Mouse (Mus musculus) lung, postnatal 4 days (tissue): ENCODE measurements around the gene Mitd1.

Source experiments
- DNase-seq, 2 experiments: peaks; one replicate each; pipeline ENCODE4 v3.0.0; 2021

Gene Mitd1

DNA sequence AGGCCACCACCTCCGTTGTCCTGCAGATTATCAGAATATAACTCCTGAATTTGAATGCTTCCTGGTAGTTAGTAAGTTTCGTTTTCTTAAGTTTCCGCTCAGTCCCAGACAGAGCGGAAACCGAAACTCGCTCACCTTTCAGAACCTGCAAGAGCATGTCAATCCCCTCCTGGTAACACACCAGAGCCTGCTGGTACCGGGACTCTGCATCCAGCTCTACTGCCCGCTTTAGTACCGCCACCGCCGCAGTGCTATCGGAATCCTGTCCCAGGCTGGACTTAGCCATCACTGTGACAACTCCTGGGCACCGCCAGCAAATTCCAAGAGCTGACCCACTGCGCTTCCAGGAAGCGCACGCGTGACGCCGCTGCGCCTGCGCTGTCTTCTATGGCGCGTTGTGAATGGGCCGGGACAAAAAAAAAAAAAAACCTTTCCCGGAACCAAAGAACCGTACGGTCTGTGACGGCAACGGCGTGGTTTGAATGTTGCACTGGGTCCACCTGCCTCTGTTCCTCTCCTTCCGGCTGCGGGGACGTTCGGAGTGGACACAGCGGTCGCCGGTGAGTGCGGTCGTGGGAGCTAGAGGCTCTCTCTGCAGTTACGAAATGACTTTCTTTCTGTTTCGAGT lies at the start of gene Mitd1, which contains the start of gene Mrpl30:
TSS of gene Mitd1 (minus strand) at position 387 of the 628 bp plus-strand sequence.
TSS of gene Mrpl30 (plus strand) at position 453 of the 628 bp plus-strand sequence.
- DNase-seq, result peak; percentile 93

DNA sequence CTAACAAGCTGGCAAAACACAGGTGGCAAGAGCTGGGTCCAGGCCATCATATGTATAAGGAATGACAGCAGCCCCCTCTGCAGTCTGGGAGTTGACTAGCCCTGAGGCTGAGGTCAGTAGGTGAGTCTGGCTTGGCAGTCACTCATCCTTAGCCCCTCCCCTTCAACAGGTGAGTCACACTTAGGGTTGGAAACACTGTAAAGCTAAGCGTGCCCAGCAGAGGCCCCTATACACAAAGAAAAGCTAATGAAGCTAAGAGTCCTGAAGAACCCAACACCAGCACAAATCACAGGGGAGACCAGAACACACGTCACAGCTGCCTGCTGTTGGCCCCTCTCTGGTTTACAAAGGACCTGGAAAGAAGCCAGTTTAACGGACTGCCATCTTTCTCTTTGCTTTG lies 41.6 kb upstream of the Mitd1 start:
- peak; percentile 53 to 65 for DNase-seq

DNA sequence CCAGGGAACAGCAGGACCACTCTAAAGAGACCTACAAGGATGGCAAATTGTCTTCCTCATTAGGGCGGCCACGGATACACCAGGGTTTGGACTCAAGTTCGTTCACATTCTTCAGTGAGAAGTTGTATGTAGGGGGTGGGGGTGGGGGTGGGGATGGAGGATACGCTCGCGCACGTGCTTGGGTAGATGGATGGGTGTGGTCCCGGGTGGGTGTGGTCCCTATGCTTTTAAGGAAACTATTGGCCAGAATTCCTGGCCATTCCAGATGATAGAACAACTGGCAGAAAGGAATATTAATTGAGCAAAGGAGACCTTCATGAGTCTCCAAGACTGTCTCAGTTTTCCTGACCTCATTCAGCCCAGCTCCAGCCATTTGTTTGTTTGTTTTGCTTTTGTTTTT lies 35.8 kb upstream of the Mitd1 start:
- no peak for DNase-seq

DNA sequence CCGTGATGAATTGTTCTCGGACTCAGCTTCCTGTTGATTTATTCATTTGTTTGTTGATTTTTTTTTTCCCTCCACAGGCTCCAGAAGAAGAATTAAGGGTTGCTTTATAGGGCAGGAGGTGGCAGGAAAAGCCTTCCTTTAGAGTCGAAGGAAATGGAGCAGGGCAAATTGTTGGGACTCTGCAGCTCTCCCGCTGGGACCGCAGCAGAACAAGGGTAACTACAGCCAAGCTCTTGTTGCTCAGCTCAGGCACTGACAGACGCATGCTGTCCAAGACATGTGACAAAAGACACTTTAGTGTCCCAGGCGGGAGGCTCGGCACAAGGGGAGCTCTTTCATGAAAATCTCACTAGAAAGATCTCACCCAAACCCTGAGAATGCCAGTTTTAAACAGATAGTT lies 32.3 kb upstream of the Mitd1 start:
- DNase-seq, result no peak

DNA sequence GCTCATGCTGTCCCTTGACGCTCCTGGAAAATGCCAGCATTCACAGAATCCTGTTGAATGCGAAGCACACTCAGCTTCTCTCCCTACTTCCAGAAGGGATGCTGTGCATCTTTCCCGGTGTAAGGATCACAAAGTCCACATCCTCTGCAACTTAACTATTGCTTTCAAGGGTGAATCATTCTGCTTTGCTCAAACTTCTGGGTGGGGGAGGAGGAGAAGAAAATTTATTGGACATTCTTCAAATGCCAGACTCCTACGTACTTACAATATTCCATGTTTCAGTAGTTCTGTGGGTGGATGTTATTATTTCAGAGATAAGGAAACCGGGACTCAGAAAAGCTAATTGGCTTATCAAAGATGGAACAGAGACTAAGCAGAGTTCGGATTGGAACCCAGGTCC lies 27.9 kb upstream of the Mitd1 start:
- no peak for DNase-seq

DNA sequence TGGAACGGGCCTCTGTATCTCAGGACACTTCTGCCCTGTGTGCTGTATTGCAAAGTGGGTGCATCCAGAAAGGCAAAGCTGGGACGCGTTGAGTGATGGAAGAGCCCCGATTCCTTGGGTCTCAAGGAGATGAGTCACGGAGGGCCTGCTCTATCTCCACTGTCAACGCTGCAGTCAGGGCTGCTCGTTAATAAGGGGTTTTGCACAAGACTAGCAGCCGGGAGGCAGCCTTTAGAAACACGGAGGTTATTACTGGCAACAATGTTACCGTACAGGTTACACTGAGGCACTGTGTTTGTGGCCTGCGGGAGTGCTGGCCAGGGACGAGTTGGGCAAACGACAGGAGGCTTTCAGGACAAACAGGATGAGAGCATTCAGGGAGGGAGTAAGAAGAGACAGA lies 27.5 kb upstream of the Mitd1 start:
- DNase-seq, result no peak

DNA sequence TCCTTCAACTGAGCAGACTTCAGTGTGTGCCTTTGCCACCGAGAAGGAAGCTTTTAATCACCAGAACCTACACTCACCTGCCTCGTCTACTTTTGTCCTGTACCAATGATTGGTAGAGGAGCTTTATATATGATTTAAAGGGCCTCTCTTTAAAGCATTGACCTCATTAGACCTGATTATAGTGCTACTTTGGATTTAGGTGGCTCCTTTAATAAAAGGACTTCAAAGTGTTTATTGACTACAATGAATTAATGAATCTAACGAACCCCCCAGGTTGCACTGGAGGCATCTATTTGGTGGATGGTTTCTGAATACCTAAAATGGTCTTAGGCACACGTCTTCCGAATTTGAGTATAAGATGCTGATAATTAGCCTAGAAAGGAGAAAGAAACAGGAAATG lies 26.2 kb upstream of the Mitd1 start, which contains the start of gene Lyg2:
TSS of gene Lyg2 (minus strand) at position 101 of the 400 bp plus-strand sequence.
- no peak for DNase-seq

DNA sequence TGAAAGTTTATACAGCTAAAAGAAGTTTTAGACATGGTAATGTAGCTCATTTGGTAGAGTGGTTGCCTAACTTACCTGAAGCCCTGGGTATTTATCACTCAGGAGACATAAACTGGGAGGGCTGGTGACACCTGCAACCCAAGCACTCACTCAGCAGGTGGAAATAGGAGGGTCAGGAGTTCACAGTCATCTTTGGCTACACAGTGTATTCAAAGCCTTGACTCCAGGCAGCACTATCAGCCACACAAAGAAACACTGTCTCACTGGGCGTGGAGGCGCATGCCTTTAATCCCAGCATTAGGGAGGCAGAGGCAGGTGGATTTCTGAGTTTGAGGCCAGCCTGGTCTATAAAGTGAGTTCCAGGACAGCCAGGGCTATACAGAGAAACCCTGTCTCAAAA lies 22.5 kb upstream of the Mitd1 start:
- DNase-seq, result no peak

DNA sequence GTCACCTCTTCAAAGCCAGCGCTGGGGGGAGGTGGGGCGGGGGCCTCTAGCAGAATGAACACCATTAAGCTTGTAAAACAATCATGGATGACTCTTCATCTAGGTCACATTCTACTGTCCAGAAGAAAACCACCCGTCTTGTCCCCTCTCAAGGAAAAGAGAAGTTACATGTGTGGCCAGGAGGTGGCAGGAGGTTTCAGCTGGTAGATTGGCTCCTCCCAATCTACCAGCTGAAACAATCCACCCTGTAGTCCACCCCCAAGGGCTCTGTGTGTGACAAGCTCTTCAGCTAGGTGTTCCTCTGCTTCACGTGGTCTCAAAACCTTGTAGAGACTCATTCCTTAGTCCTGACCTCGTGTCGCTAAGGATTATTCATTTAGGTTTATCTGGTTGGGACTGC lies 13.0 kb upstream of the Mitd1 start:
- peak in 1 of 2 experiments; percentile 62 for DNase-seq

DNA sequence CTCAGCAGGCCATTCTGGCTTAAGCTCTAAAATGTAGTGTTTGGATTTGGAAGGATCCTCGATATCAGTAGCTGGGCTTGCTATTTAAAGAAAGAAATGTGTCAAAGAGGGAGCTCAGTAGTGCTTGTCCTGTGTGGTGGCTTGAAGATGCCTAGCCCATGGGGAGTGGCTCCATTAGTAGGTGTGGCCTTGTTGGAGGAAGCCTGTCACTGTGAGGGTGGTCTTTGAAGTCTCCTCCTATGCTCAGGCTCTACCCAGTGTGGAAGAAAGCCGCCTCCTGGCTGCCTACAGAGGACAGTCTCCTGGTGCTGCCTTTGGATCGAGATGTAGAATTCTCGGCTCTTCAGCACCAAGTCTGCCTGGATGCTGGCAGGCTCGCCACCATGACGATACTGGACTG lies 10.1 kb upstream of the Mitd1 start:
- DNase-seq, result no peak

DNA sequence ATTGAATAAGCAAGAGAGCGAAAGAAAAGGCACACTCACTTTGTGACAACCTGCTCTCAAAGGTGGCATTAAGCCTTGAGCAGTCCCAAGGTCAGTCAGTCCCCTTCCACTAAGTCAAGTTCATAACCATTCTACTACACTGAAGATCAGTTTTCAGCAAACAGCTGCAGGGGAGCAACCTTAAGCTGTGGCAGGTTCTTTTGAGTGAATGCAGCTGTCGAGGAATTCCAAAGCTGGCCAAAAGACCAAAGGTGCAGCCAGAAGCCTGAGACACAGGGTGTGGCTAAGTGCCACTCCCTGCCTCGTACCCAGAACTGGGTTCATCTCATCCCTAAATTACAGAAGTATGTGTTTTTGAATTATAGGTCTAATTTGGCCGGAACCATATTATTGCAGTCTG lies 9.6 kb upstream of the Mitd1 start:
- no peak for DNase-seq

DNA sequence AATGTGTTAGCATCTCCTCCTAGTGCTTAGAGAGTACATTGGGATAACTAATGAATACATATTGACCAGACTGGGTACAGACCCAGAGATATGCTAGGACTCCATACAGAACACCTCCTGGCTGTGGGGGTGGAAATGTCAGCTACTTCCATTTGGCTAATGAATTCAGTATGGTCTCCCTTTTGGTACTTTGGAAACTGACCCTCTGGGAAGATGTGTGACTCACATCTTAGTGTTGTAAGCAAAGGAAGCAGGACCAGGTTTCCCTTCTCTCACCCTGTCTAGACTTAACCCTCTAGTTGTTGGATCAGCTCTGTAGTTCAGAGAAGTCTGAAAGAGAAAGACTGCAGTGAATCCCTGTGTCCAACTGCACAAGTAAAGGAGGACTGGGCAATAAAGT lies 4.4 kb upstream of the Mitd1 start:
- DNase-seq, result no peak

DNA sequence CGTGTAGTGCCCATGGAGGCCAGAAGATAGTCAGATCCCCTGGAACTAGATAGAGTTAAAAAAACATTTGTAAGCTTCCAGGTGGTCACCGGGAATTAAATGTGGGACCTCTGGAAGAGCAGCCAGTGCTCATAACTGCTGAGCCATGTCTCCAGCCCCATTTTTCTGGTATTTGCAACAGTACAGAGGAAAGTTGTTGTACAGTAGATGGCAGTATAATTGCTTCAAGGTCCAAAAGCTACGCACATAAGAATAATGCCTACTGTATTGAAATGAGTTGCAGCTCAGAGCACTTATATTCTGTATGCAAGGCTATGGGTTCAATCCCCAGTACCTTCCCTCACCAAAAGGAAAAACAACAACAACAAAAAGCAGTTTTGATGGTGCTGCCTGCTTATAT lies 1.2 kb upstream of the Mitd1 start:
- DNase-seq, result no peak

DNA sequence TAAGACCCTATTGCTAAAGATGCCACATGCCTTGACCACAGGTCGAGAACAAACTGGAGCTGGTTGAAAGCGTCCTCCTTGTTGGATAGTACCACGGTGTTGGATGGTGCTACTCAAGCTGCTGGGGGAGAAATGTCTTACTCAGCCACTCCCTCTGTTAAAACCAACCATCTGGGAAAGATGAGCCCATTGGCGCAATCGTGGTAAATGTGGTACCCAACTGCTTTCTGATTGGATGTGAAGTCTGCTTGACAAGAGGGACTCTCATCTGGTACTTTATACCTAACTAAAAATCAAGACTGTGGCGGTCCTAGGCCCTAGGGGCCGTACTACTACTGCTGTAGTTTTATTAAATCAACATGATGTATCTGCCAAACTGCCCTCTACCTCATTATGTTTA lies 1.0 kb downstream of the Mitd1 start:
- no peak for DNase-seq

DNA sequence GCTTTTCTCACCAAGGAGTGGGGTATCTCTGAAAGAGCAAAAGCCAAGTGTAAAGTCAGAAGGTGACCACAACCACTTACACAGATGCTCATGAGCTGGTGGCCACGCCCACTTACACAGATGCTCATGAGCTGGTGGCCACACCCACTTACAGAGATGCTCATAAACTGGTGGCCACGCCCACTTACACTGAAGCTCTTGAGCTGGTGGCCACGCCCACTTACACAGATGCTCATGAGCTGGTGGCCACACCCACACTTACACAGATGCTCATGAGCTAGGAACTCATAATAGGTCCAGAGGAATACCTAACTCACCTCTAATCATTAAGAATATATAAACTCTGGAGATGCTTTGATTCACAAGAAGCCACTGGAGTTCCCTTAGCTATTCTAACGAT lies 5.8 kb downstream of the Mitd1 start:
- DNase-seq, result no peak

DNA sequence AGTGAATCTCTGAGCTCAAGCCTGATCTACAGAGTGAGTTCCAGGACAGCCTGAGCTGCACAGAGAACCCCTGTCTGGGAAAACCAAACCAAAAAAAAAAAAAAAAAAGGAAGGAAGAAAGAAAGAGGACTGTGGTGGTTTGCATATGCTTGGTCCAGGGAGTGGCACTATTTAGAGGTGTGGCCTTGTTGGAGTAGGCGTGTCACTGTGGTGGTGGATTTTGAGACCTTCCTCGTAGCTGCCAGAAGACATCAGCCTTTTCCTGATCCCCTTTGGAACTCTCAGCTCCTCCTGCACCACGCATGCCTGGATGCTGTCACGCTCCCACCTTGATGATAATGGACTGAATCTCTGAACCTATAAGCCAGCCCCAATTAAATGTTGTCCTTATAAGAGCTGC lies 6.8 kb downstream of the Mitd1 start:
- no peak for DNase-seq

DNA sequence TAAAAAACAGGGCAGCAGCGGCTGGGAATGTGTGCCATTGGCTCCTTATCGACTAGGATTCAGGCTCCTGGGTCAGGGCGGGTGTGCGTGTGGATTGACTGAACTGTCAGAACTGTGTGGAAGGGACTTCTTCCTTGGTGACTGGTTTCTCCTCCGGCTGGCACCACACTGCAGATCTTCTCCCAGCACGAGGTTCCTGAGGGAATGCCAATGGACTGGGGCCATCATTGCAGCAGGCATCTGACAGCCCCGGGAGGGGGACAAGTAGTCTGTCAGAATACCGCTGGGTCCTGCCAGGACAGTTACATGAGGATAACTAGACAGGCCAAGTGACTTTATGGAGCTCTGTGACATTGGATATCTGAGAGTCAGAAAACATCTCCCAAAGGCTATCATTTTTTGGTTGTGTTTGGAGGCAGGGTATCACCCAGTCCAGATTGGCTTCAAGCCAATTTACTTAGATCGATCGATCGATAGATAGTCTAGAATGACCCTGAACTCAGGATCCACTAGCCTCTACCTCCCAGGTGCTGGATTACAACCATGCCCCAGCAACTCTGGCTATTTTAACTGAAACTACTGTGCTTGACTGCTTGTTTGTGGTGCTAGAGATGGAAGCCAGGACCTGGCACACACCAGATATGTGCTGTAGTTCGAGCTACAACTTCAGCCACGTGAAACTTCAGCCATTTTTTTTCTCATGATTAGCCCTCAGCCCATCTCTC lies 12.3 kb downstream of the Mitd1 start:
- no peak for DNase-seq

DNA sequence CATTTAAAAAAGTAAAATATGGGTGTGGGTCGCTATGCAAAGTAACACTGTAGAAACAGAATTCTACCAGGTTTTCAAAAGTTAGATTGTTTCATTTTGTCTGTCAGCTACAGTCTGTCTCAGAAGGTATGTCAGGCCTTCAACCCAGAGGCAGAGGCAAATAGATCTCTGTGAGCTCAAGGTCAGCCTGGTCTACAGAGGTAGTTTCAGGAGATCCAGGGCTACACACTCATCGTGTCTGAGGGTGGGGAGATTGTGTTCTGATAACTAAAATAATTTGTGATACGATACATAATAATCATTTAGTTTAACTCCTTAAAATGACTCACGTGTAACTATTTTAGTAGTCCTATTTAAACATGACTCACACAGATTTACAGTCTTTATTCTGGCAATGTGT lies 17.1 kb downstream of the Mitd1 start:
- no peak for DNase-seq

DNA sequence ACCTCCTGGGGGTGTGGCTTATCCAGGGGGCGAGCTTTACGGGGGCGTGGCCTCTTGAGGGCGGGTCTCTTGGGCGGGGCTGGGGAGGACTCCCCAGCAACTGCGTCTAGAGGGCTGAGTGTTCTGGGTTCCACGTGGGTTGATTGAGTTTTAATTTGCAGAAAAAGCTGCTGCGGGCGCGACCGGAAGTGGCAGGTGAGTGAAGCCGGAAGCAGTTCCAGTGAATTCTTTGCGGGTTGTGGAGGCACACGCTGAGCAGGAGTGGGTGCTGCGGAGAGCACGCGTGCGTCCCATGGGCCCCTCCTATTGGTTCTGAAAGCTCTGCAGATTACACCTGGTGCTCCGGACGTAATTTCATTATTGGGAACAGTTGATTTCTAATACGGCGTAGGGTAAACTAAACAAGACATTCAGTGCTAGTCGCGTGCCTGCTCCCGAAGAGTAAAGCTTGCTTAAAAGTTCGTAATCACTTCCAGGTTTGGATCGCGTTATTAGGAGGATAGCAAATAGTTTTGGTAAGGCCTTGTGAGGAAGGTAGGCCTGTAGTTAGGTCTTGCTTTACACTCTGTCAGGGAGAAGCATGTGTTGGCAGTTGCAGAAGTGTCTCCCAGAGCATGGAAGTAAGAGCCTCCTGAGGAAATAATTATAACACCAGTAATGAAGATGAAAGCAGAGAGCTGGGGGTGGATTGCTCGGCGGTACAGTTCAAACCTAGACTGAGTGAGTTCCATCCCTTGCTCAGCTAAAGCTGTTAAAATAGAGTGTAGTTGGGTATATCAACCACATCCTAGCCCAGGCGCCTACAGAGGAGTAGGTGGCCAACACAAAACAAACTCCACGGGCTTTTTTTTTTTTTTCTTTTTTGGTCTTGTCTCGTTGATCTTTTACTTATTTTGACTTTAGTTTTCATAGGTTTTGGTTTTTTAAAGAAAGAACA lies 17.8 kb downstream of the Mitd1 start:
- DNase-seq, result peak; percentile 85 to 88

DNA sequence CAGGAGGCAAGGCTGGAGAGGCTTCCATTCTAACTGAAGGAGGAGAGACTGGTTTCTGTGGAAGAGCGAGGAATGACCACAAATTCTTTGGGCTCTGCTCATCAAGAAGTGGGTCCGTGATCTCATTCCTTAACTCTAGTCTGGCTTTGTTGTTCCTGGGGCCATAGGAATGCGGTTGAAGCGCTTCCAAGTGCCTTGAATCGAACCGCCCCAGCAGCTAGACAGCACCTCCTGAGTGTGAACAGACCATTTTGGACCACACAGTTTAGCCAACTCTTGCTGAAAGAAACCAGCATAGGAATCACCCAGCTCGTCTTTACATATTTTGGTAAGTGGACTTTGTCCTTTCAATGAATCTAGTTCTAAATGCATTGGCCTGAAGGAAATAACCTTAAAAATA lies 18.5 kb downstream of the Mitd1 start, which contains the start of gene Lipt1:
TSS of gene Lipt1 (plus strand) at position 35 of the 400 bp plus-strand sequence.
- peak; percentile 48 to 72 for DNase-seq

DNA sequence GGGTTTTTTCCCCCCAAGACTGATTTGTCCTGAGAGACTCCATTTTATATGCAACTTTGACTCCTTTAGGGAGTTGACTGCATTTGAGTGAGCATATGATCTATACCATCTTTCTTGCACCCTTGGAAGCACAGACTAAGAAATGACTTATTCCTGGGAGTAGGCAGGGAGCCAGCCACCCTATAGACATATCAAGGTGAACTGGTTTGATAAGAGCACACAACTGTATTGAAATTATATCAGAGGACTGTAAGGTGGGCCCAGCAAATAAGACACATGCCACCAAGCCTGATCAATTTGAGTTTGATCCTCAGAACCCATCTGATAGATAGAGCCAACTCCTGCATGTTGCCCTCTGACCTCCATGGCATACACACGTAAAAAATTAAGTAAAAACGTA lies 20.8 kb downstream of the Mitd1 start:
- DNase-seq, result no peak

DNA sequence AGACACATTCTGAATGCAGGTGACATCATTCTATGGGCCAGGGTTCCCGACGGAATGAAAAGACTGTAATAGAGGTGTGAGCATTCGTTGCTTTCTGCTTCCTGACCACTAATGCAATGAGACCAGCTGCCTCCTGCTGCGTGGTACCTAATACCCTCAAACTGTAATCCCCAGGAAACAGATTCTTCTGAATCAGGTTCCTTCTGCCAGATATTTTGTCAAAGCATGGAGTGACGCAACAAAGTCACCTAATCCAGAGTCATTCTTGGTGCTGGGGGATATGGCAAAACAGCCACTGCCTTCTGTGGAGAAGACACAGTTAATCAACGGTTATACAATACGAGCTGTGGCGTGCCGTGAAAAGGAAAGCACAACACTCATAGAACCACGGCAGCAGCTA lies 21.6 kb downstream of the Mitd1 start:
- DNase-seq, result no peak

DNA sequence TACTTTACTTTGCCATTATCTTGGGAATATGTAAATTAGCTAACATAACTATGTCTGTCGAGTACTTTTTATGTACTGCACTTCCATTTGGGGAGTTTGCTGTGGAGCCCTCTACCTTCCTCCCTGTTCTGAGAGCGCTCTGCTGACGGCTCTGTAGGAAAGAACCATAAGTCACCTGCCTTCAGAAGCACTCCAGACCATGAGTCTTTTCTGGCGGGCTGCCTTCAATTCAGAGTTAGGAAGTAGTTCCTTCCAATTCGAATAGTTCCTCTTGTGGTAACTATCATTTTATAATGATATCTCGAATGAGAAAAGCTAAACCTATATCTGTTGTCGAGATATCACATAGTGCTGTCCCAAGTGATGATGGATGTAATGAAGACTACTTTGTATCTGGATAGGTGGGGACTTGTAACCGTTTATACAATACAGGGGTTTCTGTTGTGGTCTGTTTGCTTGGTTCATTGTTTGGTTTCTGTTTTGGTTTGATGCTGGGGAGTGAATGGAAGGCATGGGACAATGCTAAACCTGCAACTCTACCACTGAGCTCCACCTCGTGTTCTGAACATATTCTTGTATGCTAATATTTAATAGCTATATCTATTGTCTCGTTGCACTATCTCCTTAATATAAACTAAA lies 22.4 kb downstream of the Mitd1 start:
- no peak for DNase-seq
